Mouse (Mus musculus) limb, embryonic 14.5 days (tissue): Measurements from ENCODE around the gene Synpo2. TPM values are rescaled to one million over a fixed set of nuclear protein-coding genes. Genes with fewer than 3 reads are reported as not detected.

Experiments used
- ATAC-seq: fragments of 200-750 bp; cut with Nextera tagmentation; 2 replicates; pipeline ENCODE4 v1.8.0; 2017; ENCODE audit warnings: low read depth, moderate number of reproducible peaks, moderate TSS enrichment; ENCODE audit not compliant: low FRiP score
- DNase-seq: peaks from one replicate; pipeline ENCODE4 v3.0.0-alpha.2; 2015; ENCODE audit warnings: low spot score
- H3K27ac ChIP-seq: fragments of 300-500 bp; sonication (generic); replicated peaks from 2 replicates; pipeline ENCODE4 v1.5.1; 2014; ENCODE audit warnings: low read depth, mild to moderate bottlenecking, low read length, moderate library complexity, mixed read lengths
- H3K27me3 ChIP-seq: fragments of 300-500 bp; sonication (generic); 2 replicates; pipeline ENCODE4 v1.6.1; 2014; ENCODE audit warnings: low read length, mixed read lengths; ENCODE audit not compliant: control insufficient read depth, insufficient read depth
- H3K36me3 ChIP-seq: fragments of 300-500 bp; sonication (generic); 2 replicates; pipeline ENCODE4 v1.6.1; 2014; ENCODE audit warnings: mild to moderate bottlenecking, low read length, moderate library complexity, mixed read lengths; ENCODE audit not compliant: control insufficient read depth, insufficient read depth
- H3K4me1 ChIP-seq: fragments of 300-500 bp; sonication (generic); 2 replicates; pipeline ENCODE4 v1.6.1; 2014; ENCODE audit warnings: antibody characterized with exemption, low read length, mixed read lengths; ENCODE audit not compliant: control insufficient read depth, insufficient read depth
- H3K4me2 ChIP-seq: fragments of 300-500 bp; sonication (generic); replicated peaks from 2 replicates; pipeline ENCODE4 v1.6.1; 2014; ENCODE audit warnings: low read depth, mild to moderate bottlenecking, low read length, moderate library complexity; ENCODE audit not compliant: severe bottlenecking
- H3K4me3 ChIP-seq: fragments of 300-500 bp; sonication (generic); replicated peaks from 2 replicates; pipeline ENCODE4 v1.5.1; 2014; ENCODE audit warnings: low read length
- H3K9ac ChIP-seq: fragments of 300-500 bp; sonication (generic); 2 replicates; pipeline ENCODE4 v1.6.1; 2014; ENCODE audit warnings: mild to moderate bottlenecking, low read depth, low read length, moderate library complexity; ENCODE audit not compliant: severe bottlenecking
- H3K9me3 ChIP-seq: fragments of 300-500 bp; sonication (generic); 2 replicates; pipeline ENCODE4 v1.6.1; 2016; ENCODE audit warnings: low read length; ENCODE audit not compliant: control insufficient read depth
- POLR2A ChIP-seq: fragments of 200-500 bp; IDR thresholded peaks from 2 replicates; pipeline ENCODE4 v1.8.0; 2012; ENCODE audit warnings: inconsistent platforms, mild to moderate bottlenecking, moderate library complexity, borderline replicate concordance; ENCODE audit not compliant: insufficient read depth, insufficient read length; ENCODE audit errors: extremely low read depth
- whole genome bisulfite sequencing: fragments of 180-500 bp; shearing (Covaris S2); extraction: QIAGEN DNeasy Blood & Tissue Kit; methylation state at CpG from one replicate; pipeline ENCODE4 v1.1.7; 2014; 5-methylcytosine and 5-hydroxymethylcytosine counted together
- polyA plus RNA-seq, 2 experiments: library from polyadenylated mRNA; depleted of rRNA in 1 of 2; stranded (reverse) in 1 of 2; unstranded in 1 of 2; fragments of >200 nt; fragmentation: Nextera tagmentation in 1 of 2; extraction: Ambion mirVana in 1 of 2; gene quantifications; 2 replicates each; pipeline versions ENCODE4 v1.2.1 to v1.2.3; 2012 to 2014

Gene Synpo2
- polyA plus RNA-seq, 2 experiments, result 5.4 to 6.8 TPM

DNA sequence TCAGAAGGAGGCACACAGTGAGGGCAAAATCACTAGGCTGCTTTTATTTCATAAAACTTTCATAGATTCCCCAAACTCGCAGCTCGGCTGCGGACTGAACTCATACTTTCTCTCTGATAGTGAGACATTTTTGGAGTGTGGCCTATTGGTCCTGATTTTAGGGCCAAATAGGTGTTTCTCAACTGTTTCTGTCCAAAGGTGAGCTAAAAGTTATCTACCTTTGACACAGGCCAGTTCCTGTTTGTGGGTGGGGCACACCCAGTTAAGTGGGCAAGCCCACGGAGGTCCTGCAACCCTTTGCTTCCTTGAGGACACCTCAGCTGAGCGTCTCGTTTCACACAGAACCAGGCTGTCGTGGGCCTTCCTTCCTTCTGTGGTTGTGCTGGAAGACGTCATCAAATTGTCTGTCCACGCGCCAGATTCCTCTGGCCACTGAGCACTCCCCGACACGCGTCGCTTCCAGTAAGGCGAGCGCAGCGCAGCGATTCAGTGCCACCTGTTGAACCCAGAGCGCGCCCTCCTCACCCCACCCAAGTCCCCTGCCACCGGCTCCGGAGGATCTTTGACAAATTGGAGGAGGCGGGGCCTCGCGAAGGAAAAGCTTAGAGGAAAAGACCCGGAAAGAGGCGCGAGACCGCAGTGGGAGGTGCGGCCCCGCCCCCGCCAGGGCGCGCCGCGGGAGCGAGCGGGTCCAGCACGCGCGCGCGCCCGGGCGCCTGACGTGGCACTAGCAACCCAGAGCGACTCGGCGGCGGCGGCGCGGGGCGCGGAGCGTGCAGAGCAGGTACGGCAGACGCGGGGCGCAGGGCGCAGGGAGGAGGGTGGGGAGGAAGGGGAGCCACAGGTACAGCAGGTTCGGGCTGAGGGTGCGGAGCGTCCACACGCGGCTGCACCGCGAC lies 31.1 kb upstream of the Synpo2 start, which contains the start of gene Sec24d:
Gene Sec24d, plus strand, starts transcription at position 703 of the 899 bp plus-strand sequence.
- peak within 1 kb of the TSS; percentile 81 for H3K4me3 ChIP-seq
- WGBS, result 5% methylated on average over 38 of the region's 68 CpGs
- ATAC-seq, result peak; percentile 93
- no peaks in the 10 kb centered on the region for H3K9me3 ChIP-seq
- H3K4me1 ChIP-seq, result peaks cover 12% of the 10 kb centered on the region; the same call in 1 of the 2 replicates
- peaks cover 26% of the 10 kb centered on the region for H3K36me3 ChIP-seq
- no peaks in the 10 kb centered on the region for H3K27me3 ChIP-seq
- peak within 1 kb of the TSS; percentile 56 for H3K4me2 ChIP-seq
- TF ChIP-seq POLR2A, result 0 out of 2 replicates have a peak, but pooled peaks have one; percentile 32
- DNase-seq, result peak; percentile 86
- H3K27ac ChIP-seq, result peak within 1 kb of the TSS; percentile 80
- H3K9ac ChIP-seq, result peak within 1 kb of the TSS; percentile 85

DNA sequence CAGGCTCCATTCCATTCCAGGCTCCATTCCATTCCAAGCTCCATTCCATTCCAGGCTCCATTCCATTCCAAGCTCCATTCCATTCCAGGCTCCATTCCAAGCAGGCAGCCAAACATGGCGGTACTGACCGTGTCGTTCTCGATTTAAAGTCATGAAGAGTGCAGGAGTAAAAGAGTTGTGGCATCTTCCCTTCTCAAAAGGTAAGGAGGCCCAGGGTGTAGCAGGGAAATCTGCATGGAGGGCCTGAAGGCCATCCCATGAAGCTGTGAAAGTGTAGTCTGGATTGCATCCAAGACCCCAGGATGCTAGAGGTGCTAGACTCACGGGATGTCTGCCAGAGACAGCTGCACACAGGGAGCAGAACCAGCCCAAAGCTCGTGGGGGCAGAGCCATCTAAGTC lies 28.8 kb upstream of the Synpo2 start:
- DNase-seq, result no peak
- Histone ChIP-seq H3K4me3 (peak overlapping the region; percentile 31), H3K4me1 (peaks cover 12% of the 10 kb centered on the region; the same call in 1 of the 2 replicates), H3K9me3 (no peaks in the 10 kb centered on the region), H3K4me2 (peak overlapping the region; percentile 34; the same call in 1 of the 2 replicates), H3K9ac (no peak overlapping the region), H3K27me3 (no peaks in the 10 kb centered on the region), H3K36me3 (peaks cover 3% of the 10 kb centered on the region), H3K27ac (no peak overlapping the region)
- TF ChIP-seq POLR2A, result no peak
- WGBS, result 57% methylated on average over 6 of the region's 6 CpGs
- ATAC-seq, result no peak

DNA sequence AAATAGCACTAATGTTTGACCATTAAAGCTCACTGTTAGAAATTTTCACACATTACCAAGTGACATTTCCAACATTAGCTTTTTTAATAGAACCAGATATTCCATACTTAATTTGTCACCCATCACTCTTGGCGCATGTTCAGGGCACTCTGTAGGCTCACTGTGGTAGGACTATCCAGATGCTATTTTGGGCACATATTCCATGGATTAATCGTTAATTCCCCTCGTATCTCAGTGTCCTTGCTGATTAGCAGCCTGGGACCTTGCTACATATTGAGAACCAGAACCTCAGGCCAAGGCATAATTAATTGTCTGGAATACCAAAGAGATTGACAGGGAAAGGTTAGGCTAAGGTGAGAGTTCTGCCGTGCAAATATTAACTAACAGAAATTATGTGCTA lies 22.8 kb upstream of the Synpo2 start:
- Histone ChIP-seq H3K4me3 (no peak overlapping the region), H3K4me2 (no peak overlapping the region), H3K27ac (no peak overlapping the region), H3K9me3 (no peaks in the 10 kb centered on the region), H3K9ac (no peak overlapping the region), H3K4me1 (no peaks in the 10 kb centered on the region), H3K36me3 (no peaks in the 10 kb centered on the region), H3K27me3 (no peaks in the 10 kb centered on the region)
- TF ChIP-seq POLR2A, result no peak
- no peak for DNase-seq
- WGBS, result 67% methylated on average over 4 of the region's 4 CpGs
- ATAC-seq, result no peak

DNA sequence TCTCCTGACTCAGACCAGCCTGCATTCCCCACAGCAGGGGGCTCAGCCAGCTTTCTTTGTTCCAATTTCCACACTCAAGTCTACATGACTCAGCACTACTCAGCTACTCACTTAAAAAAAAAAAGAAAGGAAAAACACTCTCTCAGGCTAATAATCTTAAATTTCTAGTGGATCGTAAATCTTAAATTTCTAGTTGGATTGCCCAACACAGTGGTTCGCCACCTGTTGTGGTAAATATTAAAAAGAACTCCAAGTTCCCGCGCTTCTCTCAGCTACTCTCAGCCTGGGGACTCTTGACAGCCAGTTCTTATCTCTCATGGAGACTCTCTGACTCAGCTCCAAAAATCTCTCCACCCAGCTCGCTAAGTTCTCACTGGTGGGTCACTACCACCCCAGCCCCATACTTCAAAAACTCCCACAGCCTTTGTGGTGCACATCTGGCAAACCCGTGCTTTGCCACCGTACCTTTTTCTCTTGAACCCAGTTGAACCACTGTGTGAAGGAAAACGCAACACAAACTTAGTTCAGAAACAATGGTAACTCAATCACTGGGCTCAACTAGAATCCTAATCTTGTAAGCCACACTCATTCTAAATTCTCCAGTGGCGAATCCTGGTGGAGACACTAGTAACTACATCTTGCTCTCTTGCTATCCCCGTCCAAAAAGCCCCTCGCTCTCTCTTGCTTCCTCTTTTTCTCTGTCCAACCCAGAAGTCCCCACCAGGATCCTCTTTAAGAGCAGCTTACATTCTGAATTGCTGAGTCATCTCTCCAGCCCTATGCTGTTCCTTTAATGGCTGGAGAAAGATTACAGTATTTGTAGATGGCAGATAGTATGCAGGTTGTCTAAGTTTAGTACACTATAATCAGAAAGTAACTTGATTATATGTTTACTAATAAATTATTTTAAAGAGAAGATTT lies 20.5 kb upstream of the Synpo2 start:
- H3K27me3 ChIP-seq, result no peaks in the 10 kb centered on the region
- ATAC-seq, result no peak
- no peak for TF ChIP-seq POLR2A
- no peak overlapping the region for H3K9ac ChIP-seq
- H3K4me3 ChIP-seq, result no peak overlapping the region
- H3K4me1 ChIP-seq, result no peaks in the 10 kb centered on the region
- no peaks in the 10 kb centered on the region for H3K36me3 ChIP-seq
- WGBS, result 76% methylated on average over 11 of the region's 11 CpGs
- no peaks in the 10 kb centered on the region for H3K9me3 ChIP-seq
- DNase-seq, result no peak
- no peak overlapping the region for H3K4me2 ChIP-seq
- no peak overlapping the region for H3K27ac ChIP-seq

DNA sequence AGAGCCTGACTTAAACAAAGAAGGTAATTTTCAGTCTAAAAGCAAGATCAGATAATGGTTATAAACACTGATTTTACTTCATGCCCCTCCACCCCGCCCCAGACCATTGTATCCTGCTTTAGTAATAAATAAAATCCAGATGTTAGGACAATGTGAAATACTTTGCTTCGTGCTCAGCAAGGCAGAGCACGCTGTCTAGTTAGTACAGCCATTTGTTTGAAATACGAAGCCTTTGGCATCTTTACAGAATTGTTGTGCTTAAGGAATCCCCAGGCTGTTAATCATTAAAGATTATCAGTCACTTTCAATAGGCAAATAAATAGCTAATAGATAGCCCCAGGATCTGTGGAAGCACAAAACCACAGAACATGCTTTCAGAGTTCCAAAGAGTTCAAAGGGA lies 9.7 kb upstream of the Synpo2 start:
- Histone ChIP-seq H3K9me3 (no peaks in the 10 kb centered on the region), H3K27me3 (no peaks in the 10 kb centered on the region), H3K4me3 (no peak overlapping the region), H3K36me3 (no peaks in the 10 kb centered on the region), H3K4me2 (no peak overlapping the region), H3K9ac (no peak overlapping the region), H3K4me1 (no peaks in the 10 kb centered on the region), H3K27ac (no peak overlapping the region)
- 0 out of 2 replicates have a peak, but pooled peaks have one; percentile 50 for ATAC-seq
- DNase-seq, result peak; percentile 68
- TF ChIP-seq POLR2A, result no peak
- 11% methylated on average over 4 of the region's 4 CpGs for WGBS
